Mouse (Mus musculus): ENCODE measurements at regions not wholly inside any gene's neighbourhood (a gene's known extent, or its start where the extent isn't known, plus 50 kb on each side); places are given as distances from the start of the nearest gene placed in this dataset. TPM values are rescaled to one million over a fixed set of nuclear protein-coding genes. Genes with fewer than 3 reads are reported as not detected.

Small RNAs in the stretch of these regions (microRNA-seq; reads per million reads assigned to microRNA genes)
- not detected for gene Gm44495 (ENCODE audit: borderline number of aligned reads)

Data from embryonic facial prominence, embryonic 11.5 days (tissue).